Comparison of ENCODE assay signal across 8 mouse cellular contexts in the genomic region with DNA sequence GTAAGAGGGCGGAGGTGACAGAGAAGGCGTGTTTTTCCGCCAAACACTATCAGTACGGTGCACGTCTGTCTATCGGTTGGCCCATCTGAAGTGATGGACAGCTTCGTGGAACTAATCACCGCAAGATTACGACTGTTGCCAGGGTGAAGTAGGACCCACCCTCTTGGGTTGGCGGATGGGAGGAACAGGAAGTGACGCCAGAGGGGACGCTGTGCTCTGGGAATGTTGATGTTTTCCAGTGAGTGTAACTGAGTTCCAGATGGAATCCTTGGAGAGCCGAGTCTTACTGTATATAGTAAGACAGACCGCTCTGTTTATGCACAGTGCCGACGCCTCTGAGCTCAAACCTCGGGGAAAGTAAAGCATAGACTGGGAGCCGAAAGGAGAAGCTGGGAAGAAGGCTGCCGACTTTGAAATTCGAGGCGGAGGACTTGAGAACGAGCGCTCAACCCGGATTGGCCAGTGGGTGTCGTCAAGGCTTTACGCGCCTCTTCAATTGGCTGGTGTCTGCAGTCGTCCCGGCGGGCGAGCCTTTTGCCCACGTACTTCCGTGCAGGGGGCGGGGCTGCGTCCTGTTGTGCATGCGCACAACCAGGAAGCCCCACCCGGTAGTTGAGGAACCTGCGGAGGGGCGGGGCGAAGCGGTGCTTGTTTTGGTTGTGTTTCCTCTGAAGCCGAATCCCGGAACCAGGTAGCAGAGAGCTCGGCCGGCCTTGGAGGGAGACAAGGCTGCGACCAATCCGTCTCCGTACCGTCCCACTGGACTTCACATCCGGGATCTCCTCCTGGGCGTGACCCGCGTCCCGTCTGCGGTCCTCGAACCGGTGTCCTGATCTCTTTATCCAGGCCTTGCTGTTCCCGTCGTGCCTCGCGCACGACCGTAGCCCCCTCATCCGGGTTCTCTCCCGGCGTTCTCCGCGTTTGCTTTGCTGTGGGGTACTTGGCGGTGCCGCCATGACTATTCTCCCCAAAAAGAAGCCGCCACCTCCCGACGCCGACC. TPM values are rescaled to one million over a fixed set of nuclear protein-coding genes. Genes with fewer than 3 reads are reported as not detected.
DNase-seq lines count a peak whose midpoint lies in the region; ATAC-seq lines count a peak whose summit lies in the region.

A gene (plus strand): TSS at position 202 of the 1,000 bp plus-strand sequence.

- peak within 1 kb of the TSS; percentile 80 for H3K9ac ChIP-seq in kidney, embryonic 15.5 days

- peak within 1 kb of the TSS; percentile 84 for H3K4me3 ChIP-seq in heart, embryonic 10.5 days
- H3K4me3 ChIP-seq in kidney, embryonic 15.5 days (replicated peaks) = peak within 1 kb of the TSS; percentile 77

- H3K4me2 ChIP-seq in kidney, embryonic 15.5 days = peak within 1 kb of the TSS; percentile 63

- no peaks in the 10 kb centered on the region for H3K4me1 ChIP-seq in heart, embryonic 10.5 days
- H3K4me1 ChIP-seq in kidney, embryonic 15.5 days = peaks cover 15% of the 10 kb centered on the region

- ATAC-seq in erythroblast, adult 5-6 weeks (replicated peaks; ENCODE audit: low FRiP score, poor library complexity, severe bottlenecking) = peak; percentile 80
- ATAC-seq in kidney, embryonic 15.5 days (replicated peaks; ENCODE audit: low FRiP score) = peak; percentile 98
- peak; percentile 93 for ATAC-seq in monocyte, adult 5-6 weeks (replicated peaks; ENCODE audit: insufficient number of reproducible peaks, low FRiP score, low TSS enrichment, poor library complexity, severe bottlenecking)

- no peaks in the 10 kb centered on the region for H3K27me3 ChIP-seq in heart, embryonic 10.5 days (ENCODE audit: insufficient read depth, poor library complexity, severe bottlenecking)
- H3K27me3 ChIP-seq in kidney, embryonic 15.5 days = no peaks in the 10 kb centered on the region

- DNase-seq in B cell, adult 2 months = peak; percentile 93 to 95
- peak; percentile 99 for DNase-seq in brain, adult 2 months (ENCODE audit: low read depth, low spot score)
- DNase-seq in heart, embryonic 10.5 days (ENCODE audit: low spot score) = peak; percentile 98
- DNase-seq in liver = peak; percentile 97
- DNase-seq in spleen, postnatal 4 days (ENCODE audit: low spot score in 2 of 2) = peak; percentile 94 to 95

- H3K27ac ChIP-seq in heart, embryonic 10.5 days = peak within 1 kb of the TSS; percentile 90
- H3K27ac ChIP-seq in kidney, embryonic 15.5 days = peak within 1 kb of the TSS; percentile 98

- H3K36me3 ChIP-seq in heart, embryonic 10.5 days = no peaks in the 10 kb centered on the region
- H3K36me3 ChIP-seq in kidney, embryonic 15.5 days = no peaks in the 10 kb centered on the region

- H3K9me3 ChIP-seq in heart, embryonic 10.5 days = no peaks in the 10 kb centered on the region
- H3K9me3 ChIP-seq in kidney, embryonic 15.5 days (replicated peaks) = no peaks in the 10 kb centered on the region

- WGBS in heart, embryonic 10.5 days = 11% methylated on average over 74 of the region's 74 CpGs
- 18% methylated on average over 74 of the region's 74 CpGs for WGBS in kidney, embryonic 15.5 days

RNA-seq across cellular contexts. Expression of the gene that starts here (rescaled TPM):
- total RNA-seq in erythroblast, adult 5-6 weeks (2015; ENCODE audit: low replicate concordance) = 399 and 555 TPM in 2 replicates
- total RNA-seq in erythroblast, adult 5-6 weeks (2017; ENCODE audit: low replicate concordance) = 691 and 1,009 TPM in 2 replicates
- polyA plus RNA-seq in heart, embryonic 10.5 days (2016; fragmentation: Nextera tagmentation; extraction: Ambion mirVana) = 33.0 and 43.8 TPM in 2 replicates
- polyA plus RNA-seq in kidney, embryonic 15.5 days (2015; fragmentation: Nextera tagmentation; extraction: Ambion mirVana) = 40.0 and 44.8 TPM in 2 replicates
- 79.5 to 120 TPM (median 107 TPM) in 3 replicates for total RNA-seq in monocyte, adult 5-6 weeks (2017)

Comparison
In these comparisons a context has a peak if more than half of its experiments do, and no peak if none do; other contexts are left out.
1. Peak in every context shown above with its lines: DNase-seq, ATAC-seq, H3K4me3 ChIP-seq and H3K27ac ChIP-seq.